Mouse (Mus musculus) midbrain, postnatal 0 days (tissue): ENCODE measurements around the gene Rbsn. TPM values are rescaled to one million over a fixed set of nuclear protein-coding genes. Genes with fewer than 3 reads are reported as not detected.

ENCODE experiments used
- ATAC-seq: fragments of 200-750 bp; cut with Nextera tagmentation; 2 replicates; pipeline ENCODE4 v1.8.0; 2017; ENCODE audit warnings: moderate number of reproducible peaks, mild to moderate bottlenecking, moderate TSS enrichment, moderate library complexity; ENCODE audit not compliant: low FRiP score
- DNase-seq: peaks from one replicate; pipeline ENCODE4 v3.0.0-alpha.2; 2015; ENCODE audit warnings: low spot score
- H3K27ac ChIP-seq: fragments of 300-500 bp; sonication (generic); 2 replicates; pipeline ENCODE4 v1.5.1; 2014; ENCODE audit warnings: low read depth, mild to moderate bottlenecking, low read length, mixed read lengths
- H3K27me3 ChIP-seq: fragments of 300-500 bp; sonication (generic); 2 replicates; pipeline ENCODE4 v1.6.1; 2014; ENCODE audit warnings: low read length, control low read depth, mixed read lengths; ENCODE audit not compliant: insufficient read depth
- H3K36me3 ChIP-seq: fragments of 300-500 bp; sonication (generic); 2 replicates; pipeline ENCODE4 v1.6.1; 2014; ENCODE audit warnings: low read length, control low read depth, mixed read lengths; ENCODE audit not compliant: insufficient read depth
- H3K4me1 ChIP-seq: fragments of 300-500 bp; sonication (generic); 2 replicates; pipeline ENCODE4 v1.6.1; 2014; ENCODE audit warnings: mild to moderate bottlenecking, control low read depth, antibody characterized with exemption, low read length, mixed read lengths; ENCODE audit not compliant: insufficient read depth
- H3K4me2 ChIP-seq: fragments of 300-500 bp; sonication (generic); 2 replicates; pipeline ENCODE4 v1.6.1; 2014; ENCODE audit warnings: low read depth, mild to moderate bottlenecking, low read length, mixed read lengths; ENCODE audit not compliant: poor library complexity, severe bottlenecking
- H3K4me3 ChIP-seq: fragments of 300-500 bp; sonication (generic); 2 replicates; pipeline ENCODE4 v1.5.1; 2014; ENCODE audit warnings: low read depth, mild to moderate bottlenecking, low read length, moderate library complexity
- H3K9ac ChIP-seq: fragments of 300-500 bp; sonication (generic); replicated peaks from 2 replicates; pipeline ENCODE4 v1.6.1; 2014; ENCODE audit warnings: mild to moderate bottlenecking, low read length, moderate library complexity, mixed read lengths; ENCODE audit not compliant: poor library complexity, severe bottlenecking
- H3K9me3 ChIP-seq: fragments of 300-500 bp; sonication (generic); 2 replicates; pipeline ENCODE4 v1.6.1; 2016; ENCODE audit warnings: low read length, control low read depth
- CTCF ChIP-seq: IDR thresholded peaks from 2 replicates; pipeline ENCODE4 v1.5.1; 2016; ENCODE audit warnings: antibody characterized with exemption, mild to moderate bottlenecking
- WGBS: fragments of 180-500 bp; shearing (Covaris S2); extraction: QIAGEN DNeasy Blood & Tissue Kit; methylation state at CpG from one replicate; pipeline ENCODE4 v1.1.7; 2014; 5-methylcytosine and 5-hydroxymethylcytosine counted together
- polyA plus RNA-seq: library from polyadenylated mRNA; unstranded; fragments of >200 nt; fragmentation: Nextera tagmentation; extraction: Ambion mirVana; gene quantifications from 2 replicates; pipeline ENCODE4 v1.2.1, GENCODE M21; 2015
- total RNA-seq: library from RNA; depleted of rRNA; stranded (reverse); fragments of >200 nt; gene quantifications from 2 replicates; pipeline ENCODE4 v1.2.3, GENCODE M21; 2014

Gene Rbsn
- total and polyA plus RNA-seq, 2 experiments from 2014 or later: 25.4 to 31.7 TPM

- Histone ChIP-seq H3K9ac (no peak overlapping the region), H3K4me3 (no peak overlapping the region), H3K36me3 (no peaks in the 10 kb centered on the region), H3K4me1 (no peaks in the 10 kb centered on the region), H3K27ac (no peak overlapping the region), H3K9me3 (no peaks in the 10 kb centered on the region), H3K4me2 (no peak overlapping the region), H3K27me3 (peaks cover 13% of the 10 kb centered on the region; the same call in 1 of the 2 replicates)
- no peak for TF ChIP-seq CTCF
- ATAC-seq: no peak
- WGBS: 6% methylated on average over 3 of the region's 3 CpGs
- DNase-seq: no peak
Observed at GRCm38 (mm10) chr6:92246335-92246734, 31.6 kb upstream of the Rbsn start.

GRCm38 (mm10) chr6:92244591-92244990, 29.9 kb upstream of the Rbsn start, which contains the start of gene Trh:
Gene Trh (minus strand): TSS chr6:92244650.
- Histone ChIP-seq H3K27me3 (peaks cover 13% of the 10 kb centered on the region; the same call in 1 of the 2 replicates), H3K4me2 (peak within 1 kb of the TSS; percentile 62), H3K27ac (no peak within 1 kb of the TSS), H3K4me3 (peak within 1 kb of the TSS; percentile 39), H3K9ac (peak within 1 kb of the TSS; percentile 42; the same call in 1 of the 2 replicates), H3K36me3 (no peaks in the 10 kb centered on the region), H3K9me3 (no peaks in the 10 kb centered on the region), H3K4me1 (no peaks in the 10 kb centered on the region)
- ATAC-seq (no peak), DNase-seq (no peak)
- TF ChIP-seq CTCF: no peak
- WGBS: 2% methylated on average over 31 of the region's 31 CpGs

GRCm38 (mm10) chr6:92241178-92241906, 26.6 kb upstream of the Rbsn start:
- Histone ChIP-seq H3K4me3 (no peak overlapping the region), H3K9me3 (no peaks in the 10 kb centered on the region), H3K36me3 (no peaks in the 10 kb centered on the region), H3K4me1 (no peaks in the 10 kb centered on the region), H3K9ac (no peak overlapping the region), H3K27ac (no peak overlapping the region), H3K27me3 (peaks cover 13% of the 10 kb centered on the region; the same call in 1 of the 2 replicates), H3K4me2 (no peak overlapping the region)
- TF ChIP-seq CTCF: no peak
- DNase-seq (peak; percentile 46), ATAC-seq (peak; percentile 81)
- WGBS: 63% methylated on average over 3 of the region's 3 CpGs

GRCm38 (mm10) chr6:92235036-92235435, 20.3 kb upstream of the Rbsn start:
- DNase-seq: peak; percentile 23

DNA sequence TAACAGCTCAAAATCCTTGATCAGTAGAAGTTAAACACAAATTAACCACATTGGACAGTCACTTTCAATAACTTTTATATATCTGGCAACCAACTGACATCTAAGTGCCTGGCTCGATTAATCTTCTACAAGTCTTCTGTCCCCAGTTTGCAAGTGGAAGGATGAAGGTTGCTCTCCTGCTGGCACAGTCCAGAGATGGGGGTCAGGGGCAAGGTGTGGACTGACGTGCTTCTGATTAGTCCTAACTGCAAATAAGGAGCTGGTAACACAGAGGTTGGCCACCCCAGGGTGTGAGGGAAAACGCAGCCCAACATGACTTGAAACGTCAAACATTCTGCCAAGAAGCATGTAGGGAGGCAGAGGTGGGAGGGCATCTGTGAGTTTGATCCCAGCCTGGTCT, 17.0 kb upstream of the Rbsn start:
- no peaks in the 10 kb centered on the region for H3K27me3 ChIP-seq
- no peaks in the 10 kb centered on the region for H3K36me3 ChIP-seq
- 71% methylated on average over 4 of the region's 4 CpGs for WGBS
- H3K9ac ChIP-seq: no peak overlapping the region
- DNase-seq: no peak
- H3K4me2 ChIP-seq: no peak overlapping the region
- no peak overlapping the region for H3K4me3 ChIP-seq
- no peaks in the 10 kb centered on the region for H3K4me1 ChIP-seq
- TF ChIP-seq CTCF: no peak
- no peaks in the 10 kb centered on the region for H3K9me3 ChIP-seq
- no peak overlapping the region for H3K27ac ChIP-seq
- ATAC-seq: no peak

More at GRCm38 (mm10) chr6:92235036-92235435, 20.3 kb upstream of the Rbsn start:
- H3K27me3 ChIP-seq: no peaks in the 10 kb centered on the region
- no peaks in the 10 kb centered on the region for H3K4me1 ChIP-seq
- TF ChIP-seq CTCF: no peak
- 73% methylated on average over 12 of the region's 12 CpGs for whole genome bisulfite sequencing
- H3K9ac ChIP-seq: no peak overlapping the region; the same call in 1 of the 2 replicates
- H3K36me3 ChIP-seq: no peaks in the 10 kb centered on the region
- no peaks in the 10 kb centered on the region for H3K9me3 ChIP-seq
- no peak for ATAC-seq
- no peak overlapping the region for H3K4me3 ChIP-seq
- H3K27ac ChIP-seq: no peak overlapping the region
- H3K4me2 ChIP-seq: no peak overlapping the region

DNA sequence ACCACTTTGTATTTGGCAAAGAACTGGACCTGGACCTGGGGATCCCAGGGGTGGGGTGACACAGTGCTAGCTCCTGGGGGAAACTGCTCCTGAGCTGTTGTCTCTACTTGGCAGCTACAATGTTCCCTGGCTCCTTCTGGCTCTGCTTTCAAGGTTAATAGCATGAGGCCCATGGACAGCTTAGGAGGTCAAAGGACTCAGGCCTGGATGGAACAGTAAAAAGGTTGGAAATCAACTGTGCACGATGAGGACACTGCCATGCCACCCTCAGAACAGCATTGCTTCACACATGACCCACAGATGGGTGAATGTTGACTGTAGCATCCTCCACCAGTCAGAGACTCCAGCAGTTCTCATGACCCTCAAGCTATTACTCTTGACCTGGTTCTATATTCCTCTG, 16.6 kb upstream of the Rbsn start:
- no peak overlapping the region for H3K4me2 ChIP-seq
- ATAC-seq (no peak), DNase-seq (no peak)
- no peaks in the 10 kb centered on the region for H3K36me3 ChIP-seq
- no peak for TF ChIP-seq CTCF
- H3K9me3 ChIP-seq: no peaks in the 10 kb centered on the region
- H3K27ac ChIP-seq: no peak overlapping the region
- H3K9ac ChIP-seq: no peak overlapping the region
- H3K4me1 ChIP-seq: no peaks in the 10 kb centered on the region
- WGBS: 65% methylated on average over 1 of the region's 1 CpGs
- no peak overlapping the region for H3K4me3 ChIP-seq
- no peaks in the 10 kb centered on the region for H3K27me3 ChIP-seq
